Mouse (Mus musculus): Measurements from ENCODE around the gene Btbd9. TPM values are rescaled to one million over a fixed set of nuclear protein-coding genes. Genes with fewer than 3 reads are reported as not detected.

The Btbd9 gene
- polyA plus RNA-seq, 1 experiment from 2014 or later: 111 TPM

- 82% methylated on average over 1 of the region's 1 CpGs for WGBS
- no peaks in the 10 kb centered on the region for H3K9me3 ChIP-seq (replicated peaks)
Measured at GRCm38 (mm10) chr17:30421256-30421655, 155.0 kb downstream of the Btbd9 start.

GRCm38 (mm10) chr17:30419494-30419893, 156.8 kb downstream of the Btbd9 start:
- 66% methylated on average over 7 of the region's 7 CpGs for WGBS
- Histone ChIP-seq H3K9ac (no peak overlapping the region), H3K9me3 (replicated peaks) (no peaks in the 10 kb centered on the region), H3K27ac (no peak overlapping the region), H3K4me3 (no peak overlapping the region), H3K4me1 (peaks cover 13% of the 10 kb centered on the region), H3K36me3 (ENCODE audit: poor library complexity, severe bottlenecking) (no peaks in the 10 kb centered on the region), H3K4me2 (no peak overlapping the region), H3K27me3 (no peaks in the 10 kb centered on the region)
- no peak for ATAC-seq

More at GRCm38 (mm10) chr17:30421256-30421655, 155.0 kb downstream of the Btbd9 start:
- H3K27me3 ChIP-seq: no peaks in the 10 kb centered on the region
- no peaks in the 10 kb centered on the region for H3K36me3 ChIP-seq (ENCODE audit: poor library complexity, severe bottlenecking)
- H3K4me3 ChIP-seq: no peak overlapping the region
- no peak overlapping the region for H3K4me2 ChIP-seq
- H3K9ac ChIP-seq: no peak overlapping the region
- H3K4me1 ChIP-seq: peaks cover 16% of the 10 kb centered on the region
- no peak for ATAC-seq
- no peak overlapping the region for H3K27ac ChIP-seq

GRCm38 (mm10) chr17:30418510-30418909, 157.8 kb downstream of the Btbd9 start:
- WGBS: 69% methylated on average over 4 of the region's 4 CpGs
- no peaks in the 10 kb centered on the region for H3K36me3 ChIP-seq (ENCODE audit: poor library complexity, severe bottlenecking)
- no peak overlapping the region for H3K9ac ChIP-seq
- H3K27me3 ChIP-seq: no peaks in the 10 kb centered on the region
- H3K9me3 ChIP-seq (replicated peaks): no peaks in the 10 kb centered on the region
- no peak overlapping the region for H3K4me2 ChIP-seq
- H3K4me3 ChIP-seq: no peak overlapping the region
- H3K4me1 ChIP-seq: peaks cover 13% of the 10 kb centered on the region
- H3K27ac ChIP-seq: no peak overlapping the region
- no peak for ATAC-seq

- Histone ChIP-seq H3K4me1 (peaks cover 13% of the 10 kb centered on the region), H3K27ac (no peak overlapping the region), H3K4me3 (no peak overlapping the region), H3K4me2 (no peak overlapping the region), H3K9ac (no peak overlapping the region), H3K9me3 (replicated peaks) (no peaks in the 10 kb centered on the region), H3K27me3 (no peaks in the 10 kb centered on the region), H3K36me3 (ENCODE audit: poor library complexity, severe bottlenecking) (no peaks in the 10 kb centered on the region)
- 94% methylated on average over 4 of the region's 4 CpGs for WGBS
- no peak for ATAC-seq
Measured at GRCm38 (mm10) chr17:30417106-30417505, 159.2 kb downstream of the Btbd9 start.

- no peak for ATAC-seq
- H3K4me2 ChIP-seq: no peak overlapping the region
- WGBS: 91% methylated on average over 3 of the region's 3 CpGs
- H3K27me3 ChIP-seq: no peaks in the 10 kb centered on the region
- H3K27ac ChIP-seq: no peak overlapping the region
- peaks cover 12% of the 10 kb centered on the region for H3K4me1 ChIP-seq
- no peak overlapping the region for H3K4me3 ChIP-seq
- no peaks in the 10 kb centered on the region for H3K36me3 ChIP-seq (ENCODE audit: poor library complexity, severe bottlenecking)
- H3K9ac ChIP-seq: no peak overlapping the region
- H3K9me3 ChIP-seq (replicated peaks): no peaks in the 10 kb centered on the region
Measured at GRCm38 (mm10) chr17:30415693-30416092, 160.6 kb downstream of the Btbd9 start.

GRCm38 (mm10) chr17:30412991-30413390, 163.3 kb downstream of the Btbd9 start:
- 95% methylated on average over 3 of the region's 3 CpGs for WGBS
- Histone ChIP-seq H3K36me3 (ENCODE audit: poor library complexity, severe bottlenecking) (no peaks in the 10 kb centered on the region), H3K27ac (no peak overlapping the region), H3K9ac (no peak overlapping the region), H3K4me2 (no peak overlapping the region), H3K9me3 (replicated peaks) (no peaks in the 10 kb centered on the region), H3K27me3 (no peaks in the 10 kb centered on the region), H3K4me1 (no peaks in the 10 kb centered on the region), H3K4me3 (no peak overlapping the region)
- ATAC-seq: no peak

GRCm38 (mm10) chr17:30406002-30406401, 170.3 kb downstream of the Btbd9 start:
- H3K36me3 ChIP-seq (ENCODE audit: poor library complexity, severe bottlenecking): no peaks in the 10 kb centered on the region
- WGBS: 94% methylated on average over 7 of the region's 7 CpGs
- H3K4me2 ChIP-seq: no peak overlapping the region
- H3K4me1 ChIP-seq: no peaks in the 10 kb centered on the region
- no peak overlapping the region for H3K27ac ChIP-seq
- H3K9me3 ChIP-seq (replicated peaks): no peaks in the 10 kb centered on the region
- no peak for ATAC-seq
- no peak overlapping the region for H3K4me3 ChIP-seq
- H3K27me3 ChIP-seq: no peaks in the 10 kb centered on the region
- H3K9ac ChIP-seq: no peak overlapping the region

GRCm38 (mm10) chr17:30402871-30403270, 173.4 kb downstream of the Btbd9 start:
- Histone ChIP-seq H3K27me3 (no peaks in the 10 kb centered on the region), H3K4me1 (no peaks in the 10 kb centered on the region), H3K9ac (no peak overlapping the region), H3K36me3 (ENCODE audit: poor library complexity, severe bottlenecking) (no peaks in the 10 kb centered on the region), H3K4me2 (no peak overlapping the region), H3K9me3 (replicated peaks) (no peaks in the 10 kb centered on the region), H3K4me3 (no peak overlapping the region), H3K27ac (no peak overlapping the region)
- WGBS: 94% methylated on average over 3 of the region's 3 CpGs
- no peak for ATAC-seq

- 86% methylated on average over 4 of the region's 4 CpGs for WGBS
Measured at GRCm38 (mm10) chr17:30395261-30395660, 181.0 kb downstream of the Btbd9 start.

GRCm38 (mm10) chr17:30392031-30392430, 184.3 kb downstream of the Btbd9 start:
- ATAC-seq: no peak
- H3K4me3 ChIP-seq: no peak overlapping the region
- no peaks in the 10 kb centered on the region for H3K9me3 ChIP-seq (replicated peaks)
- peaks cover 24% of the 10 kb centered on the region for H3K4me1 ChIP-seq
- no peaks in the 10 kb centered on the region for H3K27me3 ChIP-seq
- no peak overlapping the region for H3K4me2 ChIP-seq
- H3K27ac ChIP-seq: no peak overlapping the region
- H3K36me3 ChIP-seq (ENCODE audit: poor library complexity, severe bottlenecking): no peaks in the 10 kb centered on the region
- WGBS: 89% methylated on average over 4 of the region's 4 CpGs
- no peak overlapping the region for H3K9ac ChIP-seq

More at GRCm38 (mm10) chr17:30395261-30395660, 181.0 kb downstream of the Btbd9 start:
- Histone ChIP-seq H3K9ac (no peak overlapping the region), H3K4me1 (peaks cover 12% of the 10 kb centered on the region; the same call in 1 of the 2 replicates), H3K4me3 (no peak overlapping the region), H3K4me2 (no peak overlapping the region), H3K27ac (no peak overlapping the region), H3K9me3 (replicated peaks) (peaks cover 5% of the 10 kb centered on the region; the same call in 1 of the 2 replicates), H3K27me3 (no peaks in the 10 kb centered on the region), H3K36me3 (ENCODE audit: poor library complexity, severe bottlenecking) (peaks cover 3% of the 10 kb centered on the region; the same call in 1 of the 2 replicates)
- ATAC-seq: no peak

- no peak for ATAC-seq
- Histone ChIP-seq H3K4me2 (no peak overlapping the region), H3K4me1 (peaks cover 24% of the 10 kb centered on the region), H3K27ac (no peak overlapping the region), H3K4me3 (no peak overlapping the region), H3K27me3 (no peaks in the 10 kb centered on the region), H3K36me3 (ENCODE audit: poor library complexity, severe bottlenecking) (no peaks in the 10 kb centered on the region), H3K9me3 (replicated peaks) (no peaks in the 10 kb centered on the region), H3K9ac (no peak overlapping the region)
- 62% methylated on average over 1 of the region's 1 CpGs for WGBS
Measured at GRCm38 (mm10) chr17:30391220-30391619, 185.1 kb downstream of the Btbd9 start.

- no peaks in the 10 kb centered on the region for H3K36me3 ChIP-seq (ENCODE audit: poor library complexity, severe bottlenecking)
- H3K4me3 ChIP-seq: no peak overlapping the region
- H3K27me3 ChIP-seq: no peaks in the 10 kb centered on the region
- H3K9ac ChIP-seq: no peak overlapping the region
- ATAC-seq: no peak
- H3K4me1 ChIP-seq: peaks cover 24% of the 10 kb centered on the region
- H3K27ac ChIP-seq: no peak overlapping the region
- H3K9me3 ChIP-seq (replicated peaks): no peaks in the 10 kb centered on the region
- no peak overlapping the region for H3K4me2 ChIP-seq
Measured at GRCm38 (mm10) chr17:30389686-30390085, 186.6 kb downstream of the Btbd9 start.

GRCm38 (mm10) chr17:30388817-30389216, 187.5 kb downstream of the Btbd9 start:
- Histone ChIP-seq H3K9ac (no peak overlapping the region), H3K27me3 (no peaks in the 10 kb centered on the region), H3K4me2 (no peak overlapping the region), H3K36me3 (ENCODE audit: poor library complexity, severe bottlenecking) (no peaks in the 10 kb centered on the region), H3K4me1 (peaks cover 24% of the 10 kb centered on the region), H3K4me3 (no peak overlapping the region), H3K9me3 (replicated peaks) (no peaks in the 10 kb centered on the region), H3K27ac (0 out of 2 replicates have a peak overlapping the region, but pooled peaks have one; percentile 6)
- 79% methylated on average over 4 of the region's 4 CpGs for WGBS
- ATAC-seq: no peak

Measured in forebrain, embryonic 13.5 days (tissue).